Mouse (Mus musculus) CD8-positive naive resting alpha-beta T cell, adult 2 months (primary cell): ENCODE data around the gene Cnr2.
A peak's percentile ranks its signal among the peaks of the same experiment; 100 is the strongest.
"Not testable (repeated sequence)": the region's sequence is repeated elsewhere in the genome, so short reads cannot be mapped to it uniquely, and the experiment has no call there.

ENCODE experiments used
- DNase-seq, 2 experiments: peaks; one replicate each; pipeline ENCODE4 v3.0.0; 2022; ENCODE audit warnings: low read depth in 2 of 2, low spot score in 2 of 2

The Cnr2 gene

DNA sequence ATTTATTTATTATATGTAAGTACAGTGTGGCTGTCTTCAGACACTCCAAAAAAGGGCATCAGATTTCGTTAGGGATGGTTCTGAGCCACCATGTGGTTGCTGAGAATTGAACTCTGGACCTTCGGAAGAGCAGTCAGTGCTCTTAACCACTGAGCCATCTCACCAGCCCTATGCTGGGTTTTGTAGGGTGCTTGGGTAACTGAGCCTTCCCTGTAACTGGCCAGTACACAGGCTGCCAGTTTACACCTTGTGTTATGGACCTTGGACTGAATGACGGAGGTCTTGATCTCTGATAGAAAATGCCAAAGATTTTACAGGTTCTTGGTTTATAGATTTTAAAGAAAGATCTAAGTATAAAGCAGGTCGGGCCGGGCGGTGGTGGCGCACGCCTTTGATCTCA, 35.0 kb downstream of the Cnr2 start:
- no peak for DNase-seq

DNA sequence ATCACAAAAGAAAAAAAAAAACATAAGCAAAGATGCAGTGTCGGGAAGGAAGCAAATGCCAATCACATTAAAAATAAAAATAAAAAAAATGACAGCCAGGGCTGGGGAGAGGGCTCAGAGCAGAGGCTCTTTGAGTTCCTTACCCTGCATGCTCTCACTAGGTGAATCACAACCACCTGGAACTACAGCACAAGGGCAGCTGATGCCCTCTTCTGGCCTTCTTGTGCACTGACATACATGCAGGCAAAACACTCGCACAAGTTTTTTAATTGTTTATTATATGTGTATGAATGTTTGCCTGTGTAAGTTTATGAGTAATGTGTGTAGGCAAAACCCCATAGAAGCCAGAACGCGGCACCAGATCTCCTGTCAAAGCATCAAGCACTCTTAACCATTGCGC, 36.6 kb downstream of the Cnr2 start:
- peak; percentile 29 to 46 for DNase-seq

DNA sequence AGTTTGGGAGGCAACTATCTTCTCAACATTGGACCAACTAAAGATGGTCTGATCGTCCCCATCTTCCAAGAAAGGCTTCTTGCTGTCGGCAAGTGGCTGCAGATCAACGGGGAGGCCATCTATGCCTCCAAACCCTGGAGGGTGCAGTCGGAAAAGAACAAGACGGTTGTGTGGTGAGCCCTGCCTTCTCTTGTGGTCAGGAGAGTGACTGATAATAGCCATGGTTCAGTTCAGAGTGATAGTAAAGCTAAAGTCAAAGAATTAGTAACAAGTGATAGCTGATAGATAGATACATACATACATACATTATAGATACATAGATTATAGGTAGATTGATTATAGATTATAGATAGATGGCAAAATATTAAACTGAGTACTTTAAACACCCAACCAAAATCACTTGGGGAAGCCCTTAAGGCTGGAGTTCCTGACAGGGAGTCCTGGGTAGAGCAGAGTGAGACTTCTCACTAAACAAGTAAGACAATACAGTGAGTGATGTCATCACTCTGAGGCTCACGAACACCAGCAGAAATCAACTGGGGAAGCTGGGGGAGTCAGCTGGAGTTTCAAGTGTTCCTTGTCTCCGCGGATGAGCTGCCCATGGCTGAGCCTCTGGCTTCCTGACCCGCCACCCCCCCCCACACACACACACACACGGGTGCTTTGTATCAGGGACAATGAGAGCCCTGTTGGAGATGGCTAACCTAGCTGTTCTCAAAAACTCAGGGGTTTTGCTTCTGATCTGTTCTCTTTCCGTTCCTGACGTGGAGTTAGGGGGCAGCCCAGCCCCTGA, 39.7 kb downstream of the Cnr2 start:
- DNase-seq = no peak

DNA sequence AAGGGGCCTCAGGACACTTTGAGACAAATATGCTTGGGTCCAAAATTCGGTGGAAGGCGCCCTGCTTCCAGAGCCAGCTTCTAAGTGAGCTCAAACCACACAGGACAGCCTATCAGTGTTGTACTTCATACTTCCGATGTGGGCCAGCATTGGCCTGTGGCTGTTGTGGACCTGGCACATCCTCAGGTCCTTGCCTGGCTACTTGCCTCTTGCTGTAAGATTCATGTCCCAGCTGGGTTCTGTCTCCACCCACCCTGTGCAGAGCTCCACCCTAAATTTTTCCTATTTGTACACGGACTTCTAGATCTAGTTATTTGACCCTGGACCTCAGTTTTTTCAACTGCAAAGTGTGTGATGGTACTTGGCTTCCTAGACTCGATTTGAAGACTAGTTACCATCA, 40.3 kb downstream of the Cnr2 start:
- DNase-seq = no peak

DNA sequence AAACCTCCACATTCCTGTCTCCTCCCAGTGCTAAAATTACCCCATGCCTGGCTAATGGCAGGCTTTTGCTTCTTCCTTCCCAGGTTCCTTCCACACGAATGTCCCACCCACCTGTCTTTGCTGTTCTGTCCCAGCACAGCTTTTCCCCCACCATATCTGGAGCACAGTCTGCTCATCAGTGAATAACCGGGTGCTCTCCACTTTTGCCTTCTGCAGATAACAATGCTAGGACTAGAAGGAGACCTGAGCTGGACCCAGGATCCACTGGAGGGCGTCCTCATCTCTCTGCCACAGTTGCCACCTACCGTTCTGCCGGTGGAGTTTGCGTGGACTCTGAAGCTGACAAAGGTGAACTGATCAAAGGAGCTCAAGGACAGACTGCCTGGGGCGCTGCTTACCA, 43.7 kb downstream of the Cnr2 start:
- DNase-seq = no peak

DNA sequence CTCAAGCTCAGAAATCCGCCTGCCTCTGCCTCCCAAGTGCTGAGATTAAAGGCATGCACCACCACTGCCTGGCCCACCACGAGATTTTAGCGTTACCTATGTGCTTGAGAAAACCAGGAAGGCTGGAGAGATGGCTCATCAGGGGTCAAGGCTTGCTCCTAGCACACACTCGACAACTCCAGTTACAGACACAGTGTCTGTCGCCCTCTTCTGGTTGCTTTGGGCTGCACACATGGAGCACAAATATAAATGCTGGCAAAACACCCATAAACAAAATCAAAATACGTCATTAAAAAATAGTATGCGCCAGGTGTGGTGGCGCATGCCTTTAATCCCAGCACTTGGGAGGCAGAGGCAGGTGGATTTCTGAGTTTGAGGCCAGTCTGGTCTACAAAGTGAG, 45.8 kb downstream of the Cnr2 start:
- not testable (repeated sequence) for DNase-seq

DNA sequence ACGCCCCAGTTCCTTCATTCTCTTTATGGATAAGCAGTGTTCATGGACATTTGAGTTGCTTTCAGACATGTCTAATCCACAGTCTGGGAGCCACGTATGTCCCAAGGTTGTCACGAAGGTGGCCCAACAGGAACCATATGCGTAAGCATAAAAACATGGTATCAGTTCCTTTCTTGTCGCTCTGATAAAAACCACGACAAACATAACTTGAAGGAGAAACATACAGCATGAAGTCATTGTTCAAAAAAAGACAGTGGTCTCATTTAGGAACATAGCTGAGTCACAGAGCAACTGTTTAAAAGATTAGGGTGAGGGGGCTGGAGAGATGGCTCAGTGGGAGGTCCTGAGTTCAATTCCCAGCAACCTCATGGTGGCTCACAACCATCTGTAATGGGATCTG, 47.0 kb downstream of the Cnr2 start:
- DNase-seq = no peak

DNA sequence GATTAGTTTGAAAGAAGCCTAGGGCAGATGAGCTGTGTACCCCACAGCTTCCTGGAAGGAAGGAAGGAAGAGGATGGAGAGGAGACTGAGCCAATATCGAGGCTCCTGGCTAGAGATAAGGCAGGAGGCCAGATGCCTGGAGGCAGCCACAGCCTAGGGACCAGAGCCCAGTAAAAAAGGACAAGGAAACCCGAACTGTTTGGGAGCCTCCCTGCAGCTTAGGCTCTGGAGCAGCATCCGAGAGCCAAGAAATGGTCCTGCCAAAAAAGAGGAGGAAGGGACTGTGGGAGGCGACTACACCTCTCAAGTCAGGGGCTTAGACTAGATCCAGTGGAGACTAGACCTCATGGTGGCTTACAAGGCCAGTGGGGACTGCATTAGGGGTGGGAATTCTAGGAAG, 48.2 kb downstream of the Cnr2 start:
- DNase-seq = no peak

DNA sequence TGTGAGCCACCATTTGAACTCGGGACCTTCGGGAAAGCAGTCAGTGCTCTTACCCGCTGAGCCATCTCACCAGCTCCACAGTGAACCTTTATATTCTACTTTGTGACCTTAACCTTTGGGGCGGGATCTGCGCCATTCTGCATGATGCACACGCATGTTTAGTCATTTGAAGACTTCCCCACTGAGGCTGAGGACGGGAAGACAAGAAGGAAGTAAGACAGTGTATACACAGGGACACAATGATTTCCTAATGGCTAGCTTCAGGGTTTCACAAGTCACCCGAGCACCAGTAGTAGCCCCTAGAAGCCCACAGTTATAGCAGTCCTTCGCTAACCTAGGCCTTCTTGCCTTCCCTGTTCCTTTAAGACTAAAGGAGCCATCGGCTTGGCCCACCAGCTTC, 50.5 kb downstream of the Cnr2 start:
- no peak for DNase-seq

DNA sequence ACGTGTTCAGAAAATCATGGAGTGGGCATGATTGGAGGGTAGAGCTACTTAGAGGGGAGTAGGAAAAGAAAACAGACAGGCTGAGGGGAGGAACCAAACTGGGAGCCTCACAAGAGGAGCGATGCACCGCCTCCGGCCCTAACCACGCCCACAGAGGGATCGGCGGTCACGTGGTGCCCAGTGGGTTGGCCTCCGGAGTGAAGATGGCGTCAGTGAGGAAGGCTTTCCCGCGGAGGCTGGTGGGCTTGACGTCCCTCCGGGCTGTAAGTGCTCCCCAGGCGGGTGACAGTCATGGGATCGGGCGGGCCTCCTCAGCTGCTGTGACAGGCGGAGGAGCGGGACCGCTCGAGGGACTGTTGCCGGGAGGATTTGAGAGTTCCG, 51.1 kb downstream of the Cnr2 start, which contains the start of gene Hmgcl:
Gene Hmgcl, plus strand, starts transcription at position 171 of the 381 bp plus-strand sequence.
- peak; percentile 86 to 93 for DNase-seq

DNA sequence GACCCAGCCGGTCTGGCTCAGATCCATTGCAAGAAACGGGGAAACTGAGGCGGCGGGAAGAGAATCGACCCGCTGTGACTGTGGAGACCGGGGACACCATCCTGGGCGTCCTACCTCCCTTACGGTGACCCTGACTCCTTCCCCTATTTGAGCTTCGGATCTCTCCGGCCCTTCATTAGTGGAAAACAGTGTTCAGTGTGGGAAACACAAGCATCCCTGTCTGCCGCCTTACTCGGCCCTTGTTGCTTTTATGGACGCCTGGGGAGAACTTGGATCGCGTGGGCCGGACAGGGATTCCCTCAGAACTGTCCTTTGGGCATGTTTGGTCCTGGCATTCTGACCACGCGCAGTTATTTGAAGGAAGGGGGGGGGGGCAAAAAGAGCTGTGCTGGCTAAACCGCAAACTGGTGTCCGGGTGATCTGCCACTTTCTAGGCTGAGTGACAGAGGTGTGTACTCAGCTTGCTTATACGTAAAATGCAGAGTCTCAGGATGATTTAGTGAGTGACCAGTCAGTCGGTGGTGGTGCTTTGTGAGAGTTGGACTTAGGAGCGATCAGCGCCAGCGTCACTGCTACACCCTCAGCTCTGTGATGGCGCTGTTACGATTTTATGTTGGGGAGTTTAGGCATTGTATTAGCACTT, 51.6 kb downstream of the Cnr2 start:
- no peak for DNase-seq

DNA sequence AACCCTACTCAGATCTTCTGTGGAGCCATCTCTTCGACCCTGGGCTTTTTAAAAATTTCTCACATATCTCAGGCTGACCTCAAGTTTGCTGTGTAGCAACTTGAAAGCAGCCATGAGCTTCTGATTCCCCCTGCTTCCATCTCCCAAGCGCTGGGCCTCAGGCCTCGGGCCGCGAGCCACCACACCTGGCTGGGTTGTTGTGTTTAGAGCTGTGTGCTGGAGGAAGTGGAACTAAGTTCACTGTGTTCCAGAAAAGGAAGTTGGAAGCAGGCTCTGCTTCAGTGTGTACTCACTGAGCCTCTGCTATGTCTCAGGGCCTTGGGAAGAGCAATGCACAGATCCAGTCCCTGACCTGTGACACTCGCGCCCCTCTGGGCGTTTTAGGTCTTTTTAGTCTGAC, 52.9 kb downstream of the Cnr2 start:
- DNase-seq = no peak

DNA sequence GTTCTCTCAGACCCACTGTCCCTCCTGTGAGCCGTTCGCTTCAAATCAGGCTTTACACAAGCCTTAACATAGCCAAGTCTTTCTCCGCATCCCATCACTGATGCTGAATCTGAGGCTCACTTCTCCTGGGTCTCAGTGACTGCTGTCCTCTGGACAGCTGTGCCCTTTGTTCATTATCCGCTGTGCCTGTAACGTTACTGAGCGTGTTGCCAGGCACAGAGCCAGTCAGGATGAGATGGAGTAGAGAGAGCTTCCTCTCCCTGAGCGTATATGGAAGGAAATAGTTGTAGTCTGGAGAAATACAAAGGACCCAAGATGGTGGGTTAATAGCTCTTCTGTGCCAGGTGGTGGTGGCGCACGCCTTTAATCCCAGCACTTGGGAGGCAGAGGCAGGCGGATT, 54.3 kb downstream of the Cnr2 start:
- DNase-seq = no peak

DNA sequence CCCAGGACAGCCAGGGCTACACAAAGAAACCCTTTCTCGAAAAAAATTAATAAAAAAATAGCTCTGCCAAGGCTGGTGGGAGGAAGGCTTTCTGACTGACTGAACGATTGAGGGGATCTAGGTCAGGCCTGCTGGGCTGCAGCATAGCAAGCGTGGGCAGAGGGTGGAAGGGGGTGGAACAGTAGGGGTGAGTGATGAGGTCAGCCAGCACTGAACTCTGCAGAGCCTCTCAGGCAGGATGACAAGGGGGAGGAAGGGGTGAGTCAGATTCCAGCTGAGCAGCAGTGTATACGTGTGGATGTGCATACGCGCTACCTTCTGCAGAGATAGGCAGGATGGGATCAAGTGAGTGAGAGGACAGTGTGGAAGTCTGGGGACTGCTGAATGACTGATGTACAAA, 54.7 kb downstream of the Cnr2 start:
- DNase-seq = no peak

DNA sequence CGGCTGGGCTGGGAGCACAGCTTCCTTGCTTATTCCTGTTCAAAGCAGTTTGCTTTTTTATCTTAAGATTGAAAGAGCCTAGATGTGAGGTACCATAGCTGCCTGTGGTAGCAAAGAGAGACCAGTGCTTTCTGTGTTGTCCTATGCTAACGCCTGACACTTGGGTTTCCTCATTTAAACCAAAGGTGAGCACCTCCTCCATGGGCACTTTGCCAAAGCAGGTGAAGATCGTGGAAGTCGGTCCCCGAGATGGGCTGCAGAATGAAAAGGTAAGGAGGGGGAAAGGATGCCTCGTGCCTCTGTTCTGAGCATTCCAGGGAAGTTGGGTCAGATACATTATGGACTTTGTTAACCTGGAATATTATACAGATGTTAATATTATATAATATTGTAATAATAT, 55.2 kb downstream of the Cnr2 start:
- DNase-seq = no peak

DNA sequence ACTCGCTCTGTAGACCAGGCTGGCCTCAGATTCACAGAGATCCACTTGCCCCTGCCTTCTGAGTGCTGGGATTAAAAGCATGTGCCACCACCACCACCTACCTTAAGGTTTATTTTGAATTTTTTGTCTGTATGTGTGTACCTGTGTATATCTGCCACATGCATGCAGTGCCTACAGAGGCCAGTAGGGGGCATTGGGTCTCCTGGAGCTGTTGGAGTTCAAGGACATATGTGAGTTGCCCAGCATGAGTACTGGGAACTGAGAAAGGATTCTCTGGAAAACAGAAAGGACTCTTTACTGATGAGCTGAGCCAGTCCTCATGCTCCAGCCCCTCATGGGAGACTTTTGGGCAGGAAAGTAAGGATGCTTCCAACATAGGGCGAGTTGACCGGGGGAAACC, 56.3 kb downstream of the Cnr2 start:
- peak in 1 of 2 experiments; percentile 36 for DNase-seq

DNA sequence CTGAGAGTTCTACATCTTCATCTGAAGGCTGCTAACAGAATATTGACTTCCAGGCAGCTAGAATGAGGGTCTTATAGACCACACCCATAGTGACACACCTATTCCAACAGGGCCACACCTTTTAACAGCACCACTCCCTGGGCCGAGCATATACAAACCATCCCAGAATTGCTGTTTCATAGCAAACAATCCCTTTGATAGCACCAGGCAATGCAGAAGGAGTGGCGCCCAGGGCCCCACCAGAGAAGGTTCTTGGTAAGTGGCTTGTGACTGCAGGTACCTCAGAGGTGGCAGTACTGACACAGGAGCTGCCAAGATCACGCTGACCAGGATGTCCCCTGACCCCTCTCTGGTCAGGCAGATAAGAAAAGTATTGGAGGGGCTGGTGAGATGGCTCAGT, 58.0 kb downstream of the Cnr2 start:
- no peak for DNase-seq

DNA sequence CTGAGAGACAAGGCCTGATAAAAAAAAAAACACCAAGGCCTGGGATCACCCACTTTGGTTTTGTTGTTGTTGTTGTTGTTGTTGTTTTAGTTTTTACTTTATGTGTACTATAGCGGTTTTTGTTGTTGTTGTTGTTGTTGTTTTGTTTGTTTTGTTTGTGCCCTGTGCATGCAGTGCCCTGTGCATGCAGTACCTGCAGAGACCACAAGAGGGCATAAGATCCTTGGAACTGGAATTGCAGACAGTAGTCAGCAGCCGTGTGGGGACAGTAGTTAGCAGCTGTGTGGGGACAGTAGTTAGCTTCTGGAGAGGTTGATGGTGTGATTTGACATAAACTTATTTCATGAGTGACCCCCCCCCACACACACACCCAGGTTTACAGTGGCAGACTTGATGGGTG, 59.0 kb downstream of the Cnr2 start:
- peak; percentile 74 to 80 for DNase-seq

DNA sequence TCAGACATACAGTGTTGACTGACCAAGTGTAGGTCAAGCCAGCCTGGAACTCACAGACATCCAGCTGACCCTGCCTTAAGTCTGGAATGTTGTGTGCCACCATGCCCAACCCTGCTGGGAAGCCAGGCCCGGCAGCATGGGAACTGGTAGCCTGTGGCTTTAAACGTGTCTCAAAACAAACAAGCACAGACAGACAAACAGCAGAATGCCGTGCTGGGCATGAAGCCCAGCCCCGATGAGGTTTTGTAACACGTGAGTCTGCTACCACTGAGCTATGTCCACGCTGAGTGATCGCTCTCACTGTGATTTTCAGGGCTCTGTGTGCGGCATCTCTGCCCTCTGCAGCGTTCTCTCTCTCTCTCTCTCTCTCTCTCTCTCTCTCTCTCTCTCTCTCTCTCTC, 60.7 kb downstream of the Cnr2 start:
- DNase-seq = no peak

DNA sequence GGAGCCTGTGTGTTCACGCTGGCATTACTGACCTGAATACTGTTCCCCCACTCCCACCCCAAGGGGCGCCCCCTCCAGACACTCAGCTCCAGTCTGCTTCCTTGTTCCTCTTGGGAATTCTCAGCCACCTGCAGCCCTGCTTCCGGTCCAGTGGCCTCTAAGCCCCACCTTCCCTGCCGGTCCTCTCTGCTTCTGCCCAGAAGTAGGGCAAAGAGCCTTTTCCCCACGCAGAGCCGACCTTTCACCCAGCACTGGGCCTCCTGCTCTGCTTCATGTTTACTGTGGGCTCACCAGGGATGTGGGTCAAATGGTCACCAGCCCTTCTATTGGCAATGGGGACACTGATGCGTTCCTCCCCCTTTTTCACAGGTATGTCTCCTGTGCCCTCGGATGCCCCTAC, 63.2 kb downstream of the Cnr2 start:
- DNase-seq = no peak

DNA sequence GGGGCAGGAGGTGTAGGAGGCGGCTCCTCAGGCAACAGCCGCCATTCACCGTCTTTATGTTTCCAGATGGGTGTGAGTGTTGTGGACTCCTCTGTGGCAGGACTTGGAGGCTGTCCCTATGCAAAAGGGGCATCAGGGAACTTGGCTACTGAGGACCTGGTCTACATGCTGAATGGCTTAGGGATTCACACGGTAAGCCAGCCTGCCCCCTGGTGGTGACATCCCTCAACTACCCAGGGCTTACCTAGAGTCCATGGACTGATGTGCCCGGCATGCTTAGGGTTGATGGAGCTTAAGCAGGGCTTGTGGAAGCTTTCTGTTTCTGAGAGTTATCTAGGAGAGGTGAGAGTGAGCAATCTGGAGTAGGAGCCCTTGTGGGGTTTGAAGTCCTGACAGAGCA, 65.5 kb downstream of the Cnr2 start:
- DNase-seq = peak; percentile 78 to 83

DNA sequence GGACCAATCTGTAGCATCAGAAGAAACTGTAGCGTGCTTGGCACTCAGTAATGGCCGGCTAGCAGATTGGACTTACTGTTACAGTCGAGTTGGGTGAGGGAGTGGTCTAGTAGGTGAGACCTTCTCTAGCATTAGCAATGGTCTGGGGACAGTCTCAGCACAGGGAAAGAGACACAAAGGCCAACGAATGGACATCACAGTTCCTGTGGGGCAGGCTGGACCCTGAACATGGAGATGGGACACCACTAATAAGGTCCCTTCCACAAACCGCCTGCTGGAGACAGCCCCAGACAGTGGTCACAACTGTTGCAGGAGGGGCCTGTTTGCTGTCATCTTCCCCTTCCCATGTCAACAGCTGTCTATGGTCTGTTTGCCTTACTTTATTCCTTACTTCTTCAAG, 66.5 kb downstream of the Cnr2 start:
- DNase-seq = no peak

DNA sequence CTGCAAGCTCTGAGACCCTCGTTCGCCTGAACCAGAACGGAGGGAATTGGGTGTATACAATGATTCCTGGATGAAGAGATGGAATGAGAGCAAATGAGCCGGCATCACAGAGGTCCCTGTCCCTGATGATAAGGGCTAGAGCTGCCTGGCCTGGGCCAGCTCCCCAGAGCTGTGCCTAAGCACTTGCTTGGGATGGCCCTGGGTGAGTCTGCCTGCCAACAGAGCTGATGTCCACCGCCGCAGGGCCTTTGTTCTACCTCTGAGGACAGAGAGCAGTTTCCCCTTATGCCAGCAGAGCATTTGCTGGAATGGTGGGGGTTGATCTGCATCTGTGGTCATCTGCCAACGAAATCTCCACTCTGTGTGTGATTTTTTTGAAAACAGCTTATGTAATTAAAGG, 67.0 kb downstream of the Cnr2 start:
- DNase-seq = no peak
